Mouse (Mus musculus): Measurements from ENCODE around the gene 1700092M07Rik. TPM values are rescaled to one million over a fixed set of nuclear protein-coding genes. Genes with fewer than 3 reads are reported as not detected.

The 1700092M07Rik gene
- polyA plus RNA-seq, 1 experiment from 2014 or later: 2.3 TPM

GRCm38 (mm10) chr19:8758899-8759298 lies 18.4 kb downstream of the 1700092M07Rik start:
- H3K4me2 ChIP-seq (replicated peaks): peak overlapping the region; percentile 77; the same call in 1 of the 2 replicates
- H3K36me3 ChIP-seq: peaks cover 35% of the 10 kb centered on the region
- no peak for ATAC-seq (ENCODE audit: low FRiP score, low read depth)
- H3K4me1 ChIP-seq: peaks cover 19% of the 10 kb centered on the region
- no peak overlapping the region for H3K9ac ChIP-seq
- H3K9me3 ChIP-seq: no peaks in the 10 kb centered on the region
- H3K27ac ChIP-seq: no peak overlapping the region
- H3K27me3 ChIP-seq (replicated peaks): no peaks in the 10 kb centered on the region
- 94% methylated on average over 2 of the region's 2 CpGs for WGBS
- H3K4me3 ChIP-seq: no peak overlapping the region

GRCm38 (mm10) chr19:8760757-8761156 lies 20.2 kb downstream of the 1700092M07Rik start:
- ATAC-seq (ENCODE audit: low FRiP score, low read depth): no peak
- peaks cover 39% of the 10 kb centered on the region for H3K36me3 ChIP-seq
- H3K4me1 ChIP-seq: peaks cover 18% of the 10 kb centered on the region
- WGBS: 84% methylated on average over 2 of the region's 2 CpGs
- H3K27ac ChIP-seq: no peak overlapping the region
- H3K9ac ChIP-seq: no peak overlapping the region
- H3K4me3 ChIP-seq: no peak overlapping the region
- no peaks in the 10 kb centered on the region for H3K27me3 ChIP-seq (replicated peaks)
- peaks cover 13% of the 10 kb centered on the region; the same call in 1 of the 2 replicates for H3K9me3 ChIP-seq
- no peak overlapping the region for H3K4me2 ChIP-seq (replicated peaks)

- H3K4me1 ChIP-seq: peaks cover 8% of the 10 kb centered on the region
- H3K9ac ChIP-seq: no peak overlapping the region
- peaks cover 63% of the 10 kb centered on the region for H3K36me3 ChIP-seq
- ATAC-seq (ENCODE audit: low FRiP score, low read depth): no peak
- H3K27me3 ChIP-seq (replicated peaks): no peaks in the 10 kb centered on the region
- 93% methylated on average over 4 of the region's 4 CpGs for WGBS
- peaks cover 14% of the 10 kb centered on the region; the same call in 1 of the 2 replicates for H3K9me3 ChIP-seq
- H3K4me2 ChIP-seq (replicated peaks): no peak overlapping the region
- H3K4me3 ChIP-seq: no peak overlapping the region
- H3K27ac ChIP-seq: no peak overlapping the region
Observed at GRCm38 (mm10) chr19:8763276-8763675, 22.8 kb downstream of the 1700092M07Rik start.

GRCm38 (mm10) chr19:8765562-8765961 lies 25.0 kb downstream of the 1700092M07Rik start:
- 96% methylated on average over 9 of the region's 9 CpGs for WGBS
- H3K36me3 ChIP-seq: peaks cover 84% of the 10 kb centered on the region

GRCm38 (mm10) chr19:8770567-8771270 lies 30.2 kb downstream of the 1700092M07Rik start, which contains the start of gene Tmem223:
Tmem223 (plus strand) TSS chr19:8770996.
- H3K4me1 ChIP-seq: peaks cover 32% of the 10 kb centered on the region
- 0 out of 2 replicates have a peak, but pooled peaks cover 2% of the 10 kb centered on the region for H3K9me3 ChIP-seq
- no peaks in the 10 kb centered on the region for H3K27me3 ChIP-seq (replicated peaks)
- 22% methylated on average over 29 of the region's 29 CpGs for WGBS
- H3K36me3 ChIP-seq: peaks cover 63% of the 10 kb centered on the region
- ATAC-seq (ENCODE audit: low FRiP score, low read depth): 0 out of 2 replicates have a peak, but pooled peaks have one; percentile 12
- peak within 1 kb of the TSS; percentile 64 for H3K4me2 ChIP-seq (replicated peaks)
- H3K27ac ChIP-seq: peak within 1 kb of the TSS; percentile 60; the same call in 1 of the 2 replicates
- H3K9ac ChIP-seq: peak within 1 kb of the TSS; percentile 94
- H3K4me3 ChIP-seq: peak within 1 kb of the TSS; percentile 79

More at GRCm38 (mm10) chr19:8765562-8765961, 25.0 kb downstream of the 1700092M07Rik start:
- peaks cover 4% of the 10 kb centered on the region; the same call in 1 of the 2 replicates for H3K4me1 ChIP-seq
- no peak for ATAC-seq (ENCODE audit: low FRiP score, low read depth)
- H3K27ac ChIP-seq: no peak overlapping the region
- H3K9me3 ChIP-seq: peaks cover 14% of the 10 kb centered on the region; the same call in 1 of the 2 replicates
- no peak overlapping the region for H3K4me3 ChIP-seq
- H3K27me3 ChIP-seq (replicated peaks): no peaks in the 10 kb centered on the region
- H3K4me2 ChIP-seq (replicated peaks): no peak overlapping the region
- H3K9ac ChIP-seq: no peak overlapping the region

- H3K27ac ChIP-seq: no peak overlapping the region
- H3K4me3 ChIP-seq: peak overlapping the region; percentile 72
- peaks cover 33% of the 10 kb centered on the region for H3K4me1 ChIP-seq
- H3K4me2 ChIP-seq (replicated peaks): peak overlapping the region; percentile 94
- ATAC-seq (ENCODE audit: low FRiP score, low read depth): no peak
- H3K9me3 ChIP-seq: no peaks in the 10 kb centered on the region
- H3K9ac ChIP-seq: no peak overlapping the region
- no peaks in the 10 kb centered on the region for H3K27me3 ChIP-seq (replicated peaks)
- peaks cover 41% of the 10 kb centered on the region for H3K36me3 ChIP-seq
- WGBS: 85% methylated on average over 5 of the region's 5 CpGs
Observed at GRCm38 (mm10) chr19:8772996-8773395, 32.5 kb downstream of the 1700092M07Rik start.

GRCm38 (mm10) chr19:8773409-8773808 lies 32.9 kb downstream of the 1700092M07Rik start:
- Histone ChIP-seq H3K36me3 (peaks cover 41% of the 10 kb centered on the region), H3K27me3 (replicated peaks) (no peaks in the 10 kb centered on the region), H3K27ac (no peak overlapping the region), H3K4me3 (peak overlapping the region; percentile 72), H3K9me3 (no peaks in the 10 kb centered on the region), H3K4me2 (replicated peaks) (peak overlapping the region; percentile 94), H3K9ac (0 out of 2 replicates have a peak overlapping the region, but pooled peaks have one; percentile 93), H3K4me1 (peaks cover 33% of the 10 kb centered on the region)
- no peak for ATAC-seq (ENCODE audit: low FRiP score, low read depth)
- 57% methylated on average over 6 of the region's 6 CpGs for WGBS

GRCm38 (mm10) chr19:8774086-8774835 lies 33.7 kb downstream of the 1700092M07Rik start, which contains the start of gene Tmem179b:
Tmem179b (minus strand) TSS chr19:8774467.
- H3K4me2 ChIP-seq (replicated peaks): peak within 1 kb of the TSS; percentile 94
- H3K4me1 ChIP-seq: peaks cover 33% of the 10 kb centered on the region
- peaks cover 36% of the 10 kb centered on the region for H3K36me3 ChIP-seq
- WGBS: under 1% methylated on average over 68 of the region's 68 CpGs
- H3K4me3 ChIP-seq: peak within 1 kb of the TSS; percentile 72
- H3K9ac ChIP-seq: peak within 1 kb of the TSS; percentile 93
- no peaks in the 10 kb centered on the region for H3K27me3 ChIP-seq (replicated peaks)
- no peaks in the 10 kb centered on the region for H3K9me3 ChIP-seq
- H3K27ac ChIP-seq: peak within 1 kb of the TSS; percentile 98
- ATAC-seq (ENCODE audit: low FRiP score, low read depth): peak; percentile 92

GRCm38 (mm10) chr19:8774951-8775421 lies 34.5 kb downstream of the 1700092M07Rik start:
- peak overlapping the region; percentile 93 for H3K9ac ChIP-seq
- H3K4me1 ChIP-seq: peaks cover 33% of the 10 kb centered on the region
- peak; percentile 41 for ATAC-seq (ENCODE audit: low FRiP score, low read depth)
- 5% methylated on average over 20 of the region's 20 CpGs for WGBS
- no peaks in the 10 kb centered on the region for H3K27me3 ChIP-seq (replicated peaks)
- peak overlapping the region; percentile 72 for H3K4me3 ChIP-seq
- H3K27ac ChIP-seq: peak overlapping the region; percentile 98
- no peaks in the 10 kb centered on the region for H3K9me3 ChIP-seq
- peak overlapping the region; percentile 94 for H3K4me2 ChIP-seq (replicated peaks)
- H3K36me3 ChIP-seq: peaks cover 34% of the 10 kb centered on the region

- Histone ChIP-seq H3K4me2 (replicated peaks) (peak within 1 kb of the TSS; percentile 68), H3K36me3 (peaks cover 29% of the 10 kb centered on the region), H3K27me3 (replicated peaks) (no peaks in the 10 kb centered on the region), H3K9me3 (no peaks in the 10 kb centered on the region), H3K27ac (no peak within 1 kb of the TSS), H3K4me3 (peak within 1 kb of the TSS; percentile 74), H3K9ac (peak within 1 kb of the TSS; percentile 62), H3K4me1 (peaks cover 18% of the 10 kb centered on the region; the same call in 1 of the 2 replicates)
- WGBS: under 1% methylated on average over 32 of the region's 32 CpGs
- peak; percentile 99 for ATAC-seq (ENCODE audit: low FRiP score, low read depth)
Observed at GRCm38 (mm10) chr19:8786008-8786781, 45.7 kb downstream of the 1700092M07Rik start, which contains the start of gene Taf6l. Taf6l (minus strand) TSS chr19:8786417.

- Histone ChIP-seq H3K36me3 (peaks cover 24% of the 10 kb centered on the region), H3K9me3 (no peaks in the 10 kb centered on the region), H3K4me1 (peaks cover 18% of the 10 kb centered on the region; the same call in 1 of the 2 replicates), H3K9ac (no peak overlapping the region), H3K4me2 (replicated peaks) (no peak overlapping the region), H3K4me3 (no peak overlapping the region), H3K27me3 (replicated peaks) (no peaks in the 10 kb centered on the region), H3K27ac (no peak overlapping the region)
- WGBS: 22% methylated on average over 3 of the region's 3 CpGs
- ATAC-seq (ENCODE audit: low FRiP score, low read depth): no peak
Observed at GRCm38 (mm10) chr19:8788521-8788920, 48.0 kb downstream of the 1700092M07Rik start.
